In genomic region chr3:64414253-64414652, GRCm38 (mm10) we compare ENCODE assay signal across 1 mouse cellular context. TPM values are rescaled to one million over a fixed set of nuclear protein-coding genes. Genes with fewer than 3 reads are reported as not detected.
"Had no signal": no experiment of that assay in that cellular context is flagged by ENCODE, and none has a peak within 500 bp of the region (broad histone marks: within the 10 kb centered on the region; RNA-seq: fewer than 3 reads in every experiment).

No protein-coding gene starts in this region.

RNA-seq across cellular contexts. Expression of gene Vmn2r4, which starts 0.9 kb away (rescaled TPM):
- total RNA-seq: midbrain, postnatal 0 days had no signal
